Mouse (Mus musculus): Measurements from ENCODE around the gene Cep57l1. TPM values are rescaled to one million over a fixed set of nuclear protein-coding genes. Genes with fewer than 3 reads are reported as not detected.

The Cep57l1 gene
- polyA plus RNA-seq, 1 experiment from 2014 or later: 31.1 TPM

DNA sequence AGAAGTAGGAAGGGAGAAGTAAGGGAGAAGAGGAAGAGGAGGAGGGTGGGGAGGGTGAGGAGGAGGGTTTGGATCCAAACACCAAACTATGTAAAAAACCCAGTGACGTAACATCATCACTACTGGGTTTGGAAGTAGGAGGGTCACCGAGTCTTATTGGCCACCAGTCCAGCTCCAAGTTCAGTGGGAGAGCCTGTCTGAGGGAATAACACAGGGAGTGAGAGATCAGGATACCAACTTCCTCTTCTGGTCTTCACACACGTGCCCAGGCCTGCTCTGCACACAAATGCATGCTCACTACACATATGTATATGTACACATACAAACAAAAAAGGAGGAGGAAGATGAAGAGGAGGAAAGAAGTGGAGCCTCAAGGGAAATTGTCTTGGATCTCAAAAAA is 135.3 kb downstream of the Cep57l1 start:
- ATAC-seq (replicated peaks; ENCODE audit: low FRiP score) (no peak), DNase-seq (ENCODE audit: low spot score) (no peak)
- WGBS: 66% methylated on average over 3 of the region's 3 CpGs
- Histone ChIP-seq H3K9me3 (ENCODE audit: control insufficient read depth, low read length) (no peaks in the 10 kb centered on the region), H3K9ac (ENCODE audit: low read depth, low read length) (no peak overlapping the region), H3K36me3 (ENCODE audit: control insufficient read depth, insufficient read depth, low read length) (no peaks in the 10 kb centered on the region), H3K4me1 (replicated peaks; ENCODE audit: control insufficient read depth, insufficient read depth, low read length) (no peaks in the 10 kb centered on the region), H3K27me3 (replicated peaks; ENCODE audit: control insufficient read depth, insufficient read depth, low read length) (no peaks in the 10 kb centered on the region), H3K4me3 (ENCODE audit: low read depth, low read length) (no peak overlapping the region), H3K4me2 (no peak overlapping the region), H3K27ac (ENCODE audit: low read depth, low read length) (no peak overlapping the region)

DNA sequence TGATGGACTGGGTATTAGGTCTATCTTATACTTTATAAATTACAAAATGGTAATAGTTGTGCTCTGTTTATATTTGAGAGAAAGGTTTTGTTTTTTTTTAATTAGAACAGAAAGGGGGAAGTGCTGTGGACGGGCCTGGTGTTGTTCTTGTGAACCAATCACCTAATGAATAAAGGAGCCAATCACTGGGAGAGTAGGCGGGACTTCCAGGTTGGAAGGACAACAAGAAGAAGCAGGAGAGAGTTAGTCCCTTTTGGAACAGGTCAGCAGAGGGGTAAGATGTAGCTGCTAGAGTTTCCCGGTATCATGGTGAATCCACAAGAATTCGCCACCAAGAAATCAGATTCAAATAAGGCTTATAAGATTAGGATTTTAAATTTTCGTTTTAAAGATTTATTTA is 139.5 kb downstream of the Cep57l1 start:
- Histone ChIP-seq H3K9ac (ENCODE audit: low read depth, low read length) (no peak overlapping the region), H3K36me3 (ENCODE audit: control insufficient read depth, insufficient read depth, low read length) (no peaks in the 10 kb centered on the region), H3K4me3 (ENCODE audit: low read depth, low read length) (no peak overlapping the region), H3K27me3 (replicated peaks; ENCODE audit: control insufficient read depth, insufficient read depth, low read length) (no peaks in the 10 kb centered on the region), H3K4me2 (no peak overlapping the region), H3K4me1 (replicated peaks; ENCODE audit: control insufficient read depth, insufficient read depth, low read length) (no peaks in the 10 kb centered on the region), H3K27ac (ENCODE audit: low read depth, low read length) (no peak overlapping the region), H3K9me3 (ENCODE audit: control insufficient read depth, low read length) (no peaks in the 10 kb centered on the region)
- ATAC-seq (replicated peaks; ENCODE audit: low FRiP score) (no peak), DNase-seq (ENCODE audit: low spot score) (no peak)
- 76% methylated on average over 5 of the region's 5 CpGs for WGBS

Small RNA genes lying within 50 kb of the gene (microRNA-seq; reads per million reads assigned to microRNA genes)
- gene Mir3473b (ENCODE audit: borderline number of aligned reads): not detected

Other genes with a start within 250 kb of the Cep57l1 start
- gene Ccdc162, start 93.2 kb downstream of the Cep57l1 start, polyA plus RNA-seq (2014; fragmentation: Nextera tagmentation; extraction: Ambion mirVana): 0.26 and 0.43 TPM in 2 replicates
- gene Sesn1, start 64 bp upstream of the Cep57l1 start, polyA plus RNA-seq (2014; fragmentation: Nextera tagmentation; extraction: Ambion mirVana): 22.8 and 25.6 TPM in 2 replicates
- 0.39 and 1.0 TPM in 2 replicates for gene Armc2, start 208.6 kb upstream of the Cep57l1 start, polyA plus RNA-seq (2014; fragmentation: Nextera tagmentation; extraction: Ambion mirVana)

All from liver, embryonic 11.5 days (tissue).